Mouse (Mus musculus): ENCODE measurements around the gene Gstt3. TPM values are rescaled to one million over a fixed set of nuclear protein-coding genes. Genes with fewer than 3 reads are reported as not detected.
A peak's percentile ranks its signal among the peaks of the same experiment; 100 is the strongest.

The Gstt3 gene
- polyA plus RNA-seq, 1 experiment from 2014 or later, result 72.6 TPM

DNA sequence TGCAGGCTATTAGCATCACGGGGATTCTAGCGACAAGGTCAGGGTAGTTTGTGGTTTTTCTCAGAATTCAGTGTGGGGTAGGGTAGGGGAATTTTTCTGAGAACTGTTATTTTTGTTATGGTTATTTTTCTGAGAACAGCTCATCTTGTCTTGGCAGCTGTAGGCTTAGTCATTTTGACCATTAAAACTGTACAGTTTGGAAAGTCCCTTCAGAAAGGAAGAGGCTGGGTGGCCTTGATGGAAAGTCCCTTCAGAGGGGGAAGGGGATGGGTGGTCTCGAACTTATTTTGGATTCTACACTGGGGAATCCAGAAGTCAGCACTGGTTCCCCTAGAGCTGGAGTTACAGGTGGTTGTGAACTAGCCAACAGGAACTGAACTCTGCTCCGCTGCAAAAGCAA lies 43.3 kb upstream of the Gstt3 start:
- no peak overlapping the region for H3K9ac ChIP-seq (ENCODE audit: low read length)
- no peaks in the 10 kb centered on the region for H3K27me3 ChIP-seq (ENCODE audit: control insufficient read depth, insufficient read depth, low read length)
- 0 out of 2 replicates have a peak, but pooled peaks cover 2% of the 10 kb centered on the region for H3K4me1 ChIP-seq (replicated peaks; ENCODE audit: control insufficient read depth, insufficient read depth)
- H3K27ac ChIP-seq (replicated peaks), result no peak overlapping the region
- DNase-seq (ENCODE audit: low spot score), result no peak
- no peaks in the 10 kb centered on the region for H3K9me3 ChIP-seq (ENCODE audit: control insufficient read depth, low read length)
- 78% methylated on average over 4 of the region's 4 CpGs for WGBS
- no peak for ATAC-seq (ENCODE audit: low FRiP score, low TSS enrichment)
- no peak for TF ChIP-seq CTCF (IDR thresholded peaks at IDR 0.05; ENCODE audit: low read depth)
- no peak for TF ChIP-seq EP300 (optimal IDR thresholded peaks at IDR 0.05)
- H3K4me2 ChIP-seq (replicated peaks; ENCODE audit: low read depth), result no peak overlapping the region
- H3K36me3 ChIP-seq (ENCODE audit: control insufficient read depth, insufficient read depth, low read length), result no peaks in the 10 kb centered on the region
- no peak overlapping the region for H3K4me3 ChIP-seq (ENCODE audit: low read depth, low read length)

GRCm38 (mm10) chr10:75823782-75824181 lies 42.6 kb upstream of the Gstt3 start:
- no peak overlapping the region for H3K4me3 ChIP-seq (ENCODE audit: low read depth, low read length)
- H3K36me3 ChIP-seq (ENCODE audit: control insufficient read depth, insufficient read depth, low read length), result no peaks in the 10 kb centered on the region
- H3K4me2 ChIP-seq (replicated peaks; ENCODE audit: low read depth), result no peak overlapping the region
- 95% methylated on average over 1 of the region's 1 CpGs for WGBS
- H3K9me3 ChIP-seq (ENCODE audit: control insufficient read depth, low read length), result no peaks in the 10 kb centered on the region
- no peak for DNase-seq (ENCODE audit: low spot score)
- no peak overlapping the region for H3K27ac ChIP-seq (replicated peaks)
- H3K9ac ChIP-seq (ENCODE audit: low read length), result no peak overlapping the region
- no peak for ATAC-seq (ENCODE audit: low FRiP score, low TSS enrichment)
- no peaks in the 10 kb centered on the region for H3K27me3 ChIP-seq (ENCODE audit: control insufficient read depth, insufficient read depth, low read length)
- H3K4me1 ChIP-seq (replicated peaks; ENCODE audit: control insufficient read depth, insufficient read depth), result 0 out of 2 replicates have a peak, but pooled peaks cover 2% of the 10 kb centered on the region
- TF ChIP-seq EP300 (optimal IDR thresholded peaks at IDR 0.05) (no peak), CTCF (IDR thresholded peaks at IDR 0.05; ENCODE audit: low read depth) (no peak)

DNA sequence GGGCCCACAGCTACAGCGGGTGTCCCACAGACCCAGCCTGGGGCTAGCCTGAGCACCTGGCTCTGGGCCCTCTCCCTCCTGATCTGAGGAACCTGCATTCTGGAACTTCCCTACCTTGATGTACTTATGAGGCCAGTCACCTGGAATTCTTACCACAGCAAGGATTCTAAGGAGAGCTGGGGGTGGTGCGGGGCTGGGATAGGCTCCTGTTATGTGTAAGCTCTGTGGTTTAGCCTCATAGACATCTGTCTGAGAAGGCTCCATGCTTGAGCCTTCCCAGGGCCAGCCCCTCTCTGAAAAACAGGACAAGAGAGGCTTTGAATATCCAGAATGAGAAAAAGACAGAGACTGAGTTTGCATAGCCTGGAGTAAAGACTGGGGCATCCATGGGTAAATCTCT lies 41.2 kb upstream of the Gstt3 start, which contains the start of gene Gstt4:
Gene Gstt4, minus strand, starts transcription at position 101 of the 400 bp plus-strand sequence.
- no peaks in the 10 kb centered on the region for H3K9me3 ChIP-seq (ENCODE audit: control insufficient read depth, low read length)
- no peak for TF ChIP-seq EP300 (optimal IDR thresholded peaks at IDR 0.05)
- no peak for TF ChIP-seq CTCF (IDR thresholded peaks at IDR 0.05; ENCODE audit: low read depth)
- WGBS, result 96% methylated on average over 2 of the region's 2 CpGs
- H3K27ac ChIP-seq (replicated peaks), result no peak within 1 kb of the TSS
- no peak within 1 kb of the TSS for H3K9ac ChIP-seq (ENCODE audit: low read length)
- 0 out of 2 replicates have a peak, but pooled peaks cover 2% of the 10 kb centered on the region for H3K4me1 ChIP-seq (replicated peaks; ENCODE audit: control insufficient read depth, insufficient read depth)
- H3K27me3 ChIP-seq (ENCODE audit: control insufficient read depth, insufficient read depth, low read length), result no peaks in the 10 kb centered on the region
- no peaks in the 10 kb centered on the region for H3K36me3 ChIP-seq (ENCODE audit: control insufficient read depth, insufficient read depth, low read length)
- DNase-seq (ENCODE audit: low spot score) (no peak), ATAC-seq (ENCODE audit: low FRiP score, low TSS enrichment) (no peak)
- no peak within 1 kb of the TSS for H3K4me2 ChIP-seq (replicated peaks; ENCODE audit: low read depth)
- no peak within 1 kb of the TSS for H3K4me3 ChIP-seq (ENCODE audit: low read depth, low read length)

GRCm38 (mm10) chr10:75819882-75820281 lies 38.7 kb upstream of the Gstt3 start:
- Histone ChIP-seq H3K4me3 (ENCODE audit: low read depth, low read length) (no peak overlapping the region), H3K27me3 (ENCODE audit: control insufficient read depth, insufficient read depth, low read length) (no peaks in the 10 kb centered on the region), H3K9me3 (ENCODE audit: control insufficient read depth, low read length) (no peaks in the 10 kb centered on the region), H3K4me1 (replicated peaks; ENCODE audit: control insufficient read depth, insufficient read depth) (no peaks in the 10 kb centered on the region), H3K27ac (replicated peaks) (no peak overlapping the region), H3K9ac (ENCODE audit: low read length) (no peak overlapping the region), H3K4me2 (replicated peaks; ENCODE audit: low read depth) (no peak overlapping the region), H3K36me3 (ENCODE audit: control insufficient read depth, insufficient read depth, low read length) (no peaks in the 10 kb centered on the region)
- ATAC-seq (ENCODE audit: low FRiP score, low TSS enrichment) (no peak), DNase-seq (ENCODE audit: low spot score) (no peak)
- 82% methylated on average over 5 of the region's 5 CpGs for WGBS
- TF ChIP-seq CTCF (IDR thresholded peaks at IDR 0.05; ENCODE audit: low read depth), result no peak
- no peak for TF ChIP-seq EP300 (optimal IDR thresholded peaks at IDR 0.05)

- no peaks in the 10 kb centered on the region for H3K4me1 ChIP-seq (replicated peaks; ENCODE audit: control insufficient read depth, insufficient read depth)
- no peak overlapping the region for H3K4me3 ChIP-seq (ENCODE audit: low read depth, low read length)
- WGBS, result 49% methylated on average over 10 of the region's 10 CpGs
- peak; percentile 45 for TF ChIP-seq CTCF (IDR thresholded peaks at IDR 0.05; ENCODE audit: low read depth)
- TF ChIP-seq EP300 (optimal IDR thresholded peaks at IDR 0.05), result no peak
- no peak overlapping the region for H3K27ac ChIP-seq (replicated peaks)
- no peak overlapping the region for H3K4me2 ChIP-seq (replicated peaks; ENCODE audit: low read depth)
- no peaks in the 10 kb centered on the region for H3K9me3 ChIP-seq (ENCODE audit: control insufficient read depth, low read length)
- H3K36me3 ChIP-seq (ENCODE audit: control insufficient read depth, insufficient read depth, low read length), result no peaks in the 10 kb centered on the region
- no peak overlapping the region for H3K9ac ChIP-seq (ENCODE audit: low read length)
- H3K27me3 ChIP-seq (ENCODE audit: control insufficient read depth, insufficient read depth, low read length), result no peaks in the 10 kb centered on the region
- ATAC-seq (ENCODE audit: low FRiP score, low TSS enrichment) (no peak), DNase-seq (ENCODE audit: low spot score) (no peak)
Measured at GRCm38 (mm10) chr10:75818641-75819040, 37.4 kb upstream of the Gstt3 start.

DNA sequence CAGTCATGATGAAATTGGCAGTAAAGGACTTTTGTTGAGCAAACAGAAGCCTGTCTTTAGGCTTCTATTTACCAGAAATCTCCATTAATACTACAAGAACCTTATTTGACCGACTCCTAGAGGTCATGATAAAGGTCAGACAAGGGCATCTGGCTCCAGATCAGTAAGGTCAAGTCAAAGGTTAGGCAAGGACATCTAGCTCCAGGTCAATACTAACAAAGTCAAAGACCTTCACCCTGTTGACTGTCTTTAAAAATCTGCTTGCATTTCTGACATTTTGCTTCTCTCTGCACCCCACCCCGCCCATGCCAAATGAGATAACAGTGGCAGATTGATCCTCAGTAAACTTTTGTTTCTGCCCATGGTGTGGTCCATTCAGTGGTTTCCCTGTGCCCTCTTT lies 23.0 kb upstream of the Gstt3 start:
- Histone ChIP-seq H3K9ac (ENCODE audit: low read length) (no peak overlapping the region), H3K4me3 (ENCODE audit: low read depth, low read length) (no peak overlapping the region), H3K36me3 (ENCODE audit: control insufficient read depth, insufficient read depth, low read length) (no peaks in the 10 kb centered on the region), H3K4me2 (replicated peaks; ENCODE audit: low read depth) (no peak overlapping the region), H3K9me3 (ENCODE audit: control insufficient read depth, low read length) (no peaks in the 10 kb centered on the region), H3K27me3 (ENCODE audit: control insufficient read depth, insufficient read depth, low read length) (no peaks in the 10 kb centered on the region), H3K27ac (replicated peaks) (no peak overlapping the region), H3K4me1 (replicated peaks; ENCODE audit: control insufficient read depth, insufficient read depth) (no peaks in the 10 kb centered on the region)
- DNase-seq (ENCODE audit: low spot score), result no peak
- TF ChIP-seq CTCF (IDR thresholded peaks at IDR 0.05; ENCODE audit: low read depth), result no peak
- TF ChIP-seq EP300 (optimal IDR thresholded peaks at IDR 0.05), result no peak
- WGBS, result 59% methylated on average over 2 of the region's 2 CpGs
- ATAC-seq (ENCODE audit: low FRiP score, low TSS enrichment), result no peak
